Mouse (Mus musculus) G1E (cell line): ENCODE measurements around the gene Snapc4.

ENCODE experiments used
- CTCF ChIP-seq: IDR thresholded peaks from 2 replicates; pipeline ENCODE4 v1.5.1; 2012; ENCODE audit warnings: low read depth, low read length, inconsistent platforms, mixed read lengths
- GATA1 ChIP-seq: IDR thresholded peaks from 2 replicates; pipeline ENCODE4 v1.6.1; 2012; ENCODE audit warnings: borderline replicate concordance, low read length, inconsistent platforms, mixed read lengths
- GATA2 ChIP-seq: IDR thresholded peaks from 2 replicates; pipeline ENCODE4 v1.6.1; 2012; ENCODE audit warnings: low read depth, low read length, inconsistent platforms, borderline replicate concordance
- POLR2AphosphoS5 ChIP-seq: IDR thresholded peaks from 2 replicates; pipeline ENCODE4 v1.6.1; 2012; ENCODE audit warnings: low read depth, low read length, inconsistent platforms; ENCODE audit not compliant: insufficient replicate concordance
- TAL1 ChIP-seq: conservative IDR thresholded peaks from 2 replicates; pipeline ENCODE4 v1.6.1; 2012; ENCODE audit warnings: low read depth, low read length, inconsistent platforms, mixed read lengths

DNA sequence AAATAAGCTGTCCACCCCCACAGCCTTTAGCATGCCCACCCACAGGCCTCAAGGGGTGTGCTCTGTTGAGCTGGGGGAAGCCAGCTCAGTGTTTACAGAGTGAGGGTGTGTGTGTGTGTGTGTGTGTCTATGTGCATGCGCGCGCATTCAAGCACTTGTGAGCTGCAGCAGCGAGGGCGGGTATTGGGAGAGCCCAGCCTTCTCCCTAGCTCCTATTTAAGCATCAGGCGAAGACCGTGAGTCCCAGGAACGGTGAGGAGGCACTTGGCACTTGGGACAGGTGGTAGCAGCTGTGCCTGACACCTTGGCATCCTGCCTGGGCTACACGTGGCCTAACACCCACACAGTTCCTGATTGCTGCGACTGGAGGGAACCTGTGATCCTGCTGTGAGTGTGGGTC lies 38.4 kb downstream of the Snapc4 start:
- TF ChIP-seq TAL1 (no peak), CTCF (no peak), GATA1 (no peak), GATA2 (no peak), POLR2AphosphoS5 (no peak)
